Mouse (Mus musculus) left cerebral cortex, adult 6 months (tissue): ENCODE measurements around the gene Fam118b. TPM values are rescaled to one million over a fixed set of nuclear protein-coding genes. Genes with fewer than 3 reads are reported as not detected.

Experiments used
- long read RNA-seq, 2 experiments: library from polyadenylated mRNA; unstranded; transcript quantifications; one replicate each; pipeline ENCODE4 v2.0.0; 2019 to 2020
- polyA plus RNA-seq: library from polyadenylated mRNA; unstranded; fragments of <200 nt; fragmentation: Nextera tagmentation; gene quantifications from 2 replicates; pipeline ENCODE4 v1.2.3, GENCODE M21; 2021

The Fam118b gene
- polyA plus RNA-seq: 15.2 and 15.4 TPM in 2 replicates
- long read RNA-seq, experiment 1, transcript Fam118b-201 (8 exons, 1,860 nt): major isoform, 43 of 87 reads
- long read RNA-seq, experiment 1, transcript Fam118b-202 (7 exons, 1,662 nt): minor isoform, 9 of 87 reads
- long read RNA-seq, experiment 1, partial matches to known transcripts: 3 of 87 reads
- long read RNA-seq, experiment 1, other reads (novel, unspliced or antisense): 32 of 87 reads
- long read RNA-seq, experiment 2, transcript Fam118b-201 (8 exons, 1,860 nt): major isoform, 9 of 23 reads
- long read RNA-seq, experiment 2, partial matches to known transcripts: 5 of 23 reads
- long read RNA-seq, experiment 2, other reads (novel, unspliced or antisense): 8 of 23 reads

GRCm38 (mm10) chr9:35267146-35267975 lies at the start of gene Fam118b, which contains the start of gene Rpusd4:
Gene Fam118b, minus strand, starts transcription at chr9:35267805.
Gene Rpusd4, plus strand, starts transcription at chr9:35267865.

DNA sequence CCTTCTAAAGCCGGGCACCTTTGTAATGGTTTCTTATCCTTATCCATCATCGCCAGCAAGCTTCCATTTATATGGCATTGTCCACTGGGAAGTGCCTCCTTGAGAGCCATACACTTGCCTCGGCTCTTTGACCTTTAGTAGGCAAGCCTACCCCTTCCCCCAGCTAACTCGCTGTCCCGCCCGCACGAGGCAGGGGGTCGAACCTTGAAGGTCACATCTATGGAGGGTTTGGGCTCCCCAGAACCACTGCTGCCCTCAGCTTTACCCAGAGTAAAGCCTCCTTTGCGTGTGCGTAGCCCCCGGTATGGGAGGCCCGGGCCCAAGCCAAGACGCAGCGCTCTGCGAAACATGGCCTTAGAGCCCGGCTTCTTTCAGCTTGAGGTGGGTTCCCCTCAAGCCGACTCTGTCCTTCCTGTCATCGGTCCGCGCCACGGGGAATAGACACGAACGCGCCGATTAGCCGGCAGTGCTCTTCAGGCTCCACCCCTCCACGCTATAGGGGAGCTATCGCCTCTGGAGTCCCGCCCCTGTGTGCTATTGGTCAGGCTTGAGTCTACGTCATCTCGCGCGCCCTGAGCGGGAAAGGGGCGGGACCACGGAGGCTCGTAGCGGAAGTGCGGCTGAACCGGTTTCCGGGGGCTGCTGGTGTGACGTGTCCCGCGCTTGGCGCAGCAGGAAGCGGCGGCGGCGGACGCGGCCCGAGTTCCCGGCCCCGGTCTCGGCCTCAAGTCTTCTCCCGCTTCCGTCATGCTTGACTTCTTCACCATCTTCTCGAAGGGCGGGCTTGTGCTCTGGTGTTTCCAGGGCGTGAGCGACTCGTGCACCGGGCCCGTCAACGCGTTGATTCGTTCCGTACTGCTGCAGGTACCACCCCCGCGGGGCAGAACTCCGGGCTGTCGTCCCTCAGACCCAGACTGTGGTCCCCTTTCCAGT lies 56.8 kb downstream of the Fam118b start, which contains the start of gene Foxred1:
Gene Foxred1 (minus strand): TSS at position 514 of the 933 bp plus-strand sequence.

DNA sequence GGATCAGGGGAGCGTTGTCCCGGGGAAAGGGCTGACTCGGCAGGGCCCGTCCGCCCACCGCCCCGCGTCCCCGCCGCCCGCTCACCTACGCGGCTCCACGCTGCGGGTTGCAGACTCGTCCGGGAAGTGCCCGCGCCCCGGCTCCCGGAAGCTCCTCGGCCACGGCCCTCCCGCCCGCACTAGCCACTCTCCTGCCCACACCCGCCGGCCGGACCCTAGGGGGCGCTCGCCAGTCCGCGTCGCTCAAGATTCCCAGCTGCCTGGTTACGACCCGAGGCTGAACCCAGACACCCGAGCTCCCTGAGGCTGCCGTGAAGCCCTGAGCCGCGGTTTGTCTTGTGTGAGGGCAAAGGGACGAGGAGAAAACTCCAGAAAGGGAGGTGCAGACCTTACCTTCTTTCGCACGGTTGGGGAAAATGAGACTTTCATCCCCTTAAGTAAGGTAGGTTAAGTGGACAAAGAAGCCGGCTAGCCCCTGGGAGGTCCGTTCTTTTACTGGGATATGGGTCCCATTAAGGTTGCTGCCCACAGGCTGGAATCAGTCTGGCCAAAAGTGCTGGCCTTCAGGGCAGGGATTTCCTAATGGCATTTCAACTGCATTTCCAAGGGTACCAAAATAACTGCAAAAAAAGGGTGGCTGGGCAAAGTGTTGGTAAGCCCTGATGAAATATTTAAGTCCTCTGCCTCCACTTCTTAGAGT lies 67.7 kb downstream of the Fam118b start, which contains the start of the genes Srpr and Tirap:
Gene Srpr (plus strand): TSS at position 404 of the 700 bp plus-strand sequence.
Gene Tirap (minus strand): TSS at position 520 of the 700 bp plus-strand sequence.

GRCm38 (mm10) chr9:35175251-35176123 lies 92.1 kb downstream of the Fam118b start, which contains the start of gene Dcps:
Gene Dcps, minus strand, starts transcription at chr9:35176061.

Other genes starting within 250 kb of the Fam118b start
- gene St3gal4, start 148.5 kb downstream of the Fam118b start, polyA plus RNA-seq: 30.8 and 35.2 TPM in 2 replicates
- 22.0 and 26.6 TPM in 2 replicates for gene Dcps, start 91.7 kb downstream of the Fam118b start, polyA plus RNA-seq
- 81.9 and 95.1 TPM in 2 replicates for gene Srpr, start 67.6 kb downstream of the Fam118b start, polyA plus RNA-seq
- gene Tirap, start 67.5 kb downstream of the Fam118b start, polyA plus RNA-seq: 1.4 and 1.6 TPM in 2 replicates
- 14.9 and 18.7 TPM in 2 replicates for gene Foxred1, start 56.8 kb downstream of the Fam118b start, polyA plus RNA-seq
- 9.2 and 9.8 TPM in 2 replicates for gene Rpusd4, start 60 bp upstream of the Fam118b start, polyA plus RNA-seq
- gene Cdon, start 153.3 kb upstream of the Fam118b start, polyA plus RNA-seq: 0.59 and 0.90 TPM in 2 replicates